Mouse (Mus musculus): ENCODE data around the gene Zfp422. TPM values are rescaled to one million over a fixed set of nuclear protein-coding genes. Genes with fewer than 3 reads are reported as not detected.
A peak's percentile ranks its signal among the peaks of the same experiment; 100 is the strongest.

Zfp422 gene
- polyA plus RNA-seq, 1 experiment from 2014 or later = 255 TPM

DNA sequence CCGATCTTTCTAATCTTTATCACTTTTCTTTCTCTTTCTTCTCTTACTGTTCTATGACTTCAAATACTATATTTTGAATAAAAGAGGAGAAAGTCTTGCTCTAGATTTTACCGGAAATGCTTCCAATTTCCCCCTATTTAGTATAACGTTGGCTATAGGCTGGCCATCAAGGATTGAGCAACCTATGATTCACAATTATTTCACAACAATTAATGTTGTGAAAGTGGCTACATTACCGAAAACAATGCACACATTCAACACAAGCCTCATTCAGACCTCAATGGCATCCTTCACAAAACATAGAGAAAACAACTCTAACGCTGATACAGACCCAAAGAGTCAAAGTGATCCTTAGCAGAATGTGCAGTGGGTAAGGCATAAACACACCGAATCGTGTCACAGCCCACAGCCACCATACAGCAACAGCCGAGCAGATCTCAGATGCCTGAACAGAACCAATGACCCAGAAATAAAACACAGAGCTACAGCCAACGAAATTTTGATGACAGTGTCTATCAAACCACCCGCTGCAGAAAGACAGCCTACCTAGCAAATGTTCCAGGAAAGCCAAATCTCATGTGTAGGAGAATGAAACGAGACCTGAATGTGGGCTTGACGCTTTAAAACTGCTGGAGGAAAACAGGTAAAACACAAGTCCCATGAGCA lies 37.4 kb upstream of the Zfp422 start:
- DNase-seq (ENCODE audit: low spot score) = no peak
- no peaks in the 10 kb centered on the region for H3K36me3 ChIP-seq
- no peaks in the 10 kb centered on the region for H3K9me3 ChIP-seq
- 69% methylated on average over 12 of the region's 12 CpGs for WGBS
- 0 out of 2 replicates have a peak, but pooled peaks cover 2% of the 10 kb centered on the region for H3K27me3 ChIP-seq (ENCODE audit: insufficient read depth, poor library complexity, severe bottlenecking)
- H3K4me1 ChIP-seq (replicated peaks) = peaks cover 75% of the 10 kb centered on the region
- H3K4me3 ChIP-seq = no peak overlapping the region
- peak overlapping the region; percentile 89 for H3K27ac ChIP-seq

- Histone ChIP-seq H3K4me1 (replicated peaks) (peaks cover 62% of the 10 kb centered on the region), H3K27ac (peak overlapping the region; percentile 65), H3K4me3 (no peak overlapping the region), H3K36me3 (peaks cover 9% of the 10 kb centered on the region), H3K9me3 (no peaks in the 10 kb centered on the region), H3K27me3 (ENCODE audit: insufficient read depth, poor library complexity, severe bottlenecking) (no peaks in the 10 kb centered on the region)
- DNase-seq (ENCODE audit: low spot score) = no peak
- WGBS = 83% methylated on average over 3 of the region's 3 CpGs
Measured at GRCm38 (mm10) chr6:116664830-116665229, 36.0 kb upstream of the Zfp422 start.

DNA sequence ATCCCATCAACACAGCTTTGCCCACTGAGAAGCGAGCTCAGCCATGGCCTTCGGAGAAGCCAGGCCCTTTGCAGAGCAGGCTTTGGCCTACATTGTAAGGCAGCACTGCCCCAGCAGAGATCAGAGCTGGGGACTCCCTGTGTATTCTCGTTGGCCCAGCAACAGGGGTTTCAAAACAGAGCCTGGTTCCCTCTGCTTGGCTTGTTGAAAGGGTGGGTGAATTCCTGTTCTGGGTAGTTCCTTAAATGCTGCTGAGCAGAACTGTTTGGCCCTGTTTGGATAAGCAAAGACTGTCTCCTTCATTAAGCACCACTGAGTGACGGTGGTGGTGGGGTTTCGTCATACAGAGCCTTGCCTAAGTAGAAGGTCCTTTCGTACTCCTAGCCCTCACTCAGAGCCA lies 35.2 kb upstream of the Zfp422 start:
- Histone ChIP-seq H3K27me3 (ENCODE audit: insufficient read depth, poor library complexity, severe bottlenecking) (no peaks in the 10 kb centered on the region), H3K9me3 (no peaks in the 10 kb centered on the region), H3K4me1 (replicated peaks) (peaks cover 54% of the 10 kb centered on the region), H3K27ac (peak overlapping the region; percentile 65), H3K4me3 (no peak overlapping the region), H3K36me3 (peaks cover 17% of the 10 kb centered on the region)
- DNase-seq (ENCODE audit: low spot score) = no peak
- WGBS = 75% methylated on average over 6 of the region's 6 CpGs

DNA sequence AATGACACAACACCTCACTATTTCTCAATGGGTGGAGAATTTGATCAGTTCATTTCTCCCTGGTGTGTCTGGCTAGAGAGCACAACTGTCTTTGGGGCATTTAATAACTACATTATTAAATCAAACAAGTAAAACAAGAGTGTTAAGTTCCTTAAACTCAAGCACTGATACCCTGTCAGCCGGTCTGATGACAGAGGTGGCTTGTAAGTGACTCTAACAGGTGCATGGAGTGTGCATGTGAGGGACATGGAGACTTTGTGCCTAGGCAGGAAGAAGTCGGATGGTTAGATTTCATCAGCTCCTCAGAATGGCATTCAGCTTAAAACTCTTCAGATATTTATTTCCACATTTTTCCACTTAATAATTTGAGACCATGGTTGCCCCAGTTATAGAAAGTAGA lies 34.6 kb upstream of the Zfp422 start:
- DNase-seq (ENCODE audit: low spot score) = no peak
- no peak overlapping the region for H3K4me3 ChIP-seq
- no peak overlapping the region for H3K27ac ChIP-seq
- peaks cover 47% of the 10 kb centered on the region for H3K4me1 ChIP-seq (replicated peaks)
- H3K36me3 ChIP-seq = peaks cover 19% of the 10 kb centered on the region
- no peaks in the 10 kb centered on the region for H3K27me3 ChIP-seq (ENCODE audit: insufficient read depth, poor library complexity, severe bottlenecking)
- H3K9me3 ChIP-seq = no peaks in the 10 kb centered on the region
- 89% methylated on average over 2 of the region's 2 CpGs for WGBS

- H3K9me3 ChIP-seq = no peaks in the 10 kb centered on the region
Measured at GRCm38 (mm10) chr6:116653684-116654454, 25.1 kb upstream of the Zfp422 start.

DNA sequence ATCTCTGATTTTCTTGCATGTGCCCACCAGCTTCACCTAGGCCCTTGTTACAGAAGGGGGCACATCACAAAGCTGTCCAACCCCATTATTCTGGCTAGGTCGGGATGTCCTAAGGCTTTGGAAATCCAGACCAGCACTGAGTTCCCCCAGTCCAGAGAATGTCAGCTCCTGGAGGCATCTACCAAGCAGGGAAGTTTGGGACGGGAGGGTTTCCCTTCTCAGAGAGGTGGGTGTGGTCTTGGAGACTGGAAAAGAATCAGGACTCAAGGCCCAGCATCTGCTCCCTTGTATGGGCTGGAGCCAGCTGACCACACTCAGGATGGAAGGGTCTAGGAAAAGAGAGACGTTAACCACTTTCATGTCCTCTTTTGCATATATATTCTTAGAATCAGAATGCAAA lies 24.4 kb upstream of the Zfp422 start:
- Histone ChIP-seq H3K4me3 (no peak overlapping the region), H3K9me3 (no peaks in the 10 kb centered on the region), H3K4me1 (replicated peaks) (peaks cover 18% of the 10 kb centered on the region), H3K27me3 (ENCODE audit: insufficient read depth, poor library complexity, severe bottlenecking) (no peaks in the 10 kb centered on the region), H3K36me3 (peaks cover 52% of the 10 kb centered on the region), H3K27ac (no peak overlapping the region)
- no peak for DNase-seq (ENCODE audit: low spot score)
- 68% methylated on average over 3 of the region's 3 CpGs for WGBS

More at GRCm38 (mm10) chr6:116653684-116654454, 25.1 kb upstream of the Zfp422 start:
- Histone ChIP-seq H3K27ac (0 out of 2 replicates have a peak overlapping the region, but pooled peaks have one; percentile 5), H3K4me3 (no peak overlapping the region), H3K4me1 (replicated peaks) (peaks cover 18% of the 10 kb centered on the region), H3K27me3 (ENCODE audit: insufficient read depth, poor library complexity, severe bottlenecking) (no peaks in the 10 kb centered on the region), H3K36me3 (peaks cover 54% of the 10 kb centered on the region)
- DNase-seq (ENCODE audit: low spot score) = peak; percentile 71
- WGBS = 66% methylated on average over 9 of the region's 9 CpGs

GRCm38 (mm10) chr6:116651437-116652118 lies 22.8 kb upstream of the Zfp422 start:
- DNase-seq (ENCODE audit: low spot score) = no peak
- Histone ChIP-seq H3K27ac (peak overlapping the region; percentile 45; the same call in 1 of the 2 replicates), H3K4me1 (replicated peaks) (peaks cover 18% of the 10 kb centered on the region), H3K9me3 (no peaks in the 10 kb centered on the region), H3K4me3 (peak overlapping the region; percentile 12; the same call in 1 of the 2 replicates), H3K27me3 (ENCODE audit: insufficient read depth, poor library complexity, severe bottlenecking) (no peaks in the 10 kb centered on the region), H3K36me3 (peaks cover 48% of the 10 kb centered on the region)
- WGBS = 81% methylated on average over 20 of the region's 20 CpGs

DNA sequence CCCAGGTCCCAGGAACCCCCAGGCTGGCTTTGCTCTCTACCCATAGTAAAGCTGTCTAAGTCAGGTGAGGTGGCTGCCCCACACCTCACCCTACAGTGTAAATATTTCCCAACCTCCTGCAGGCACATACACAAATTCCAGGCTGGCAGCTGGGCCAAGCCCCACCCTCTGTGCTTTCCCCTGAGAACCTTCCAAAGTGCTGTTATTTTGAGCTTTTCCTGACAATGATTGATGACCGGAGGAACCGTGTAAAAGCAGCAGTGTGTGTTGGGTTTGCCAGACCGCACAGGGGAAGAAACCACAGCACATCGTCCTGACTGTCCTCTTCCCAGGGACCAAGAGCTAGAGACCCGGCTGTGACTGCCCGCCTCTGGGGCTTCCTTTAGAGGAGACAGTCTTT lies 21.6 kb upstream of the Zfp422 start, which contains the start of gene Depp1:
TSS of gene Depp1 (plus strand) at position 204 of the 400 bp plus-strand sequence.
- 44% methylated on average over 6 of the region's 6 CpGs for WGBS
- peak within 1 kb of the TSS; percentile 45; the same call in 1 of the 2 replicates for H3K27ac ChIP-seq

DNA sequence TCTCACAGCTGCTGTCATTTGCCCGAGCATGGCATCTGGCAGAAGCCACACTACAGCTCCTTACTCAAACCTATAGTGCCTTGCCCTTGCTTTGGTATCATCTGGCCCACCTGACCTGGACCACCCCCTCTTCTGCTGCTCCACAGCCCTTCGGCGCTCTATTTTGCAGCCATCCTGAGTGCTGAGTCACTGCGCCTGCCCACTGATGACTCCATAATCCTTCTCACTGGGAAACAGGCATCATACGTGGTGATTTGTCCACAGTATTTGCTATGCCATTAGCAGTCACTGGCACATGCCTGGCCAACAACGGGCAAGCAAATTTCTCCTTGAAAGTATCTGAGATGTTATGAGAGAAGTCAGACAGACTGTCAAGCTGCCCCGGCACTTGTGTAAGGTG lies 21.0 kb upstream of the Zfp422 start:
- peaks cover 55% of the 10 kb centered on the region for H3K36me3 ChIP-seq
- 89% methylated on average over 7 of the region's 7 CpGs for WGBS
- H3K9me3 ChIP-seq = no peaks in the 10 kb centered on the region
- DNase-seq (ENCODE audit: low spot score) = no peak
- H3K27me3 ChIP-seq (ENCODE audit: insufficient read depth, poor library complexity, severe bottlenecking) = no peaks in the 10 kb centered on the region
- H3K27ac ChIP-seq = no peak overlapping the region
- no peak overlapping the region for H3K4me3 ChIP-seq
- H3K4me1 ChIP-seq (replicated peaks) = peaks cover 12% of the 10 kb centered on the region

More for the DNA sequence above, 21.6 kb upstream of the Zfp422 start, which contains the start of gene Depp1:
- H3K4me3 ChIP-seq = peak within 1 kb of the TSS; percentile 12; the same call in 1 of the 2 replicates
- peaks cover 49% of the 10 kb centered on the region for H3K36me3 ChIP-seq
- H3K27me3 ChIP-seq (ENCODE audit: insufficient read depth, poor library complexity, severe bottlenecking) = no peaks in the 10 kb centered on the region
- H3K4me1 ChIP-seq (replicated peaks) = peaks cover 16% of the 10 kb centered on the region
- H3K9me3 ChIP-seq = no peaks in the 10 kb centered on the region
- DNase-seq (ENCODE audit: low spot score) = no peak

DNA sequence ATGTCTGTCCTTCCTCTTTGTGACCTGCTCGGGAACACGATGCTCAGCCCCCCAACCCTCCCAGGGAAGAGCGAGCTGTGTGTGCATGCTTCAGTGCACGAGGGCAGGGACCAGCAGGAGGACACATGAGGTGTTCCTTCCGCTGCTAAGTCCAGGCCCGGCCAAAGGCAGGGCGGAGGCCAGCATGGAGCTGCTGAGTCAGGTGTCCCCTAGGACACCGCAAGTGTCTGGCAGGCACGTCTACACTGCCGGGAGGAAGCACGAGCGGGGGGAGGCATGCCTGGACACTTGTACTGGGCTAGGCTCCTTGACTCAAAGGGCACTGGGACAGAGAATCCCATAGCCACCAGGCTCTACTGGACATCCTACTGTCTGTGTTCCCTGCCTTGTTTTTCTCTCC lies 19.0 kb upstream of the Zfp422 start:
- Histone ChIP-seq H3K27me3 (ENCODE audit: insufficient read depth, poor library complexity, severe bottlenecking) (no peaks in the 10 kb centered on the region), H3K36me3 (peaks cover 69% of the 10 kb centered on the region), H3K4me3 (no peak overlapping the region), H3K9me3 (no peaks in the 10 kb centered on the region), H3K4me1 (replicated peaks) (peaks cover 7% of the 10 kb centered on the region), H3K27ac (0 out of 2 replicates have a peak overlapping the region, but pooled peaks have one; percentile 8)
- 75% methylated on average over 12 of the region's 12 CpGs for WGBS
- DNase-seq (ENCODE audit: low spot score) = no peak

GRCm38 (mm10) chr6:116644335-116644734 lies 15.5 kb upstream of the Zfp422 start:
- no peak overlapping the region for H3K27ac ChIP-seq
- no peaks in the 10 kb centered on the region for H3K27me3 ChIP-seq (ENCODE audit: insufficient read depth, poor library complexity, severe bottlenecking)
- no peaks in the 10 kb centered on the region for H3K9me3 ChIP-seq
- no peak for DNase-seq (ENCODE audit: low spot score)
- peaks cover 81% of the 10 kb centered on the region for H3K36me3 ChIP-seq
- WGBS = 72% methylated on average over 3 of the region's 3 CpGs
- H3K4me1 ChIP-seq (replicated peaks) = no peaks in the 10 kb centered on the region
- no peak overlapping the region for H3K4me3 ChIP-seq

DNA sequence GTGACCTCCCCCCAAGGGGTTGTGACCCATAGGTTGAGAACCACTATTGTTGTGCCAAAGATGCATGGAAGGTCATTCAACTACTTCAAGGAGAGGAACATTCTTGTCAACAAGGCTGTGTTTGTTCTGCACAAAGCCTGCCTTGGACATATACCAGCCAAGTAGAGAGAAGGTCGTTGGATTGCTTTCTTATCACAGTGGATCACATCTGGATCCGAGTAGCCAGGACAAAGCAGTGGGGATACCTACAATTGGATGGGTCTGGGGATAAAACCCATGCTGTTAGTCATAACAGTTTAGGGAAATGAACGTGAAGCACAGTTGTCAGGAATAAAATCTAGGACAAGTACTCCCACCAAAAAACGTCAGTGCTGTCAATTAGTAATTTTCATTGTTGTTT lies 15.1 kb upstream of the Zfp422 start:
- no peaks in the 10 kb centered on the region for H3K27me3 ChIP-seq (ENCODE audit: insufficient read depth, poor library complexity, severe bottlenecking)
- peaks cover 84% of the 10 kb centered on the region for H3K36me3 ChIP-seq
- no peaks in the 10 kb centered on the region for H3K9me3 ChIP-seq
- no peak overlapping the region for H3K4me3 ChIP-seq
- H3K4me1 ChIP-seq (replicated peaks) = no peaks in the 10 kb centered on the region
- H3K27ac ChIP-seq = no peak overlapping the region
- 48% methylated on average over 4 of the region's 4 CpGs for WGBS
- no peak for DNase-seq (ENCODE audit: low spot score)

All from hindbrain, embryonic 10.5 days (tissue).